Mouse (Mus musculus): Measurements from ENCODE around the gene Pde4b.

- TF ChIP-seq POLR2A (IDR thresholded peaks at IDR 0.05; ENCODE audit: low read depth, low read length) = no peak
- no peak for TF ChIP-seq CTCF (conservative IDR thresholded peaks at IDR 0.05; ENCODE audit: insufficient read depth, insufficient read length, low read depth, low read length)
Measured at GRCm38 (mm10) chr4:102572591-102572990, 485.2 kb downstream of the Pde4b start.

All from kidney, adult 2 months (tissue).